Mouse (Mus musculus): Measurements from ENCODE around the gene Krt16.

The Krt16 gene

GRCm38 (mm10) chr11:100248852-100249465, at the start of gene Krt16:
TSS of gene Krt16 (minus strand) at chr11:100248902.
- DNase-seq: no peak

DNA sequence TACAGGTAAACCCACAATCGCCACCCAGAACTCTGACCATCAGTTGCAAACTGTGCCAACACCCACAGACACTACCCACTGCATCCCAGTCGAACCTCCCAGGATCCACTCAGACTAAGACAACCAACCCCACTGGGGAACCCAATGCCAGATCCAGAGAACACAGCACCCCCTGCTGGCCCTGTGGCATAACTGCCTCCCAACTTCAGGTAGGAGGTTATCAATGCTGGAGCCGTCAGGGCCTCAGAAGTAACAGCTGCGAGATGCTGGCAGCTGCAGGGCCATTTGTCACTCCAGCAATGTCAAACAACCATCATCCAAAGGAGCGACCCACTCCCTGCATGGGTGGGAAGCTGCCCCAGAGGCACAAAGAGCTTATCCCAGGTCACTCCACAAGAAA, 49.1 kb upstream of the Krt16 start:
- DNase-seq: no peak

GRCm38 (mm10) chr11:100295308-100295707, 46.6 kb upstream of the Krt16 start:
- peak; percentile 80 for DNase-seq

GRCm38 (mm10) chr11:100292884-100293283, 44.2 kb upstream of the Krt16 start:
- no peak for DNase-seq

DNA sequence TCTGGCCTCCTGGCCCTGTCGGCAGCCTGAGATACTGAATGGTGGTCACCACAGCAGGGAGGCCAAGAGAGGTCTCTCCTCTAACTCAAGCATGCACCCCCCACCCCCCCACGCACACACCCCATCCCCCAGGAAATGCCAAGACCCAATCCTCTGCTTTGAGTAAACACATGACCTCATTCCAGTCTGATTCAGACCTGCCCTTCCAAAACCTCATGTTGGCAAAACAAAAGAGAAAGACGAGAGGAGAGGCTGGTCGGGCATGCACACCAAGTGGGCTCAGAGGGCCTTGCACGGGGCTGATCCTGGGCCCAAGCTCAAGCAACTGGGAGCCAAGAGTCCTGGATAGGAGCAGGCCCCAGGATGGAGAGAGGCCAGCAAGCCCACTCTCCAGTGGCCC, 41.5 kb upstream of the Krt16 start:
- no peak for DNase-seq

GRCm38 (mm10) chr11:100288942-100289341, 40.2 kb upstream of the Krt16 start:
- no peak for DNase-seq

DNA sequence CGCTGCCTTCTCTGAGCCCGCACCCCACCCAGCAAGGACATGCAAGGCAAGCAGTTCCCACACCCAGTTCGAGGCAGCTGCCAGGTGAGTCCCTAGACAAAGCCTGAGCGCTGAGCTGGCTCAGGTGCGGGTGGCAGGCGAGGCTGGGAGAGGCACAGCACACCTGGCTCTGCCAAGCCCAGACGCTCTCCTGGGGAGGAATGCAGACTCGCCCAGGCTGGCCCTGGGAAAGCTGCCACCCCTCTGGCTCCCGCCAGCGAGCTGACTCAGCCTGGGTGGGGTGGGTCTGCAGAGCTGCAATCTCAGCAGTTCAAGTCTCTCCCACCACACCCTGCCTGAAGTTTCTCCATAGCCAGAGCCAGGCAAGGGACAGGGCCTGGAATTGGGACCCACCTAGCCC, 38.3 kb upstream of the Krt16 start:
- peak; percentile 5 for DNase-seq

GRCm38 (mm10) chr11:100284988-100285387, 36.3 kb upstream of the Krt16 start:
- no peak for DNase-seq

- DNase-seq: peak; percentile 77
Observed at GRCm38 (mm10) chr11:100282549-100282948, 33.8 kb upstream of the Krt16 start.

- DNase-seq: peak; percentile 84
Observed at GRCm38 (mm10) chr11:100281596-100282544, 33.2 kb upstream of the Krt16 start.

DNA sequence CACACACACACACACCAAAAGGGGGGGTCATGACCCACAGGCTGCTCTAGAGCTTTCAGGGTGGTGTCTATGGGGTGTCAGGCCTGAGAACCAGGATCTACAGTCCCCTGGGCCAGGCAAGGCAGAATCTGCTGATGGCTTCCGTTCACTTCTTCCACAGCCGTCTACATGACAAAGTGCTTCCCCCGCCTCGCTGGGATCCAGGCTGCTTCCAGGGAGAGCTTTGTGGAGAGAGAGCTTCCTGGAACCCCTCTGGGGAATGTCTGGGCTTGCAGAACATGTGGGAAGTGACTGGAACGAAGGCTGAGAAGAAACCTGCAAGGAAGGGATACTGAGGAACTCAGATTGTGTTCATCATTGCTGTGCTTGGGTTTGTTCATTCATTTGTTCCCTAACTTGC, 30.1 kb upstream of the Krt16 start:
- no peak for DNase-seq

DNA sequence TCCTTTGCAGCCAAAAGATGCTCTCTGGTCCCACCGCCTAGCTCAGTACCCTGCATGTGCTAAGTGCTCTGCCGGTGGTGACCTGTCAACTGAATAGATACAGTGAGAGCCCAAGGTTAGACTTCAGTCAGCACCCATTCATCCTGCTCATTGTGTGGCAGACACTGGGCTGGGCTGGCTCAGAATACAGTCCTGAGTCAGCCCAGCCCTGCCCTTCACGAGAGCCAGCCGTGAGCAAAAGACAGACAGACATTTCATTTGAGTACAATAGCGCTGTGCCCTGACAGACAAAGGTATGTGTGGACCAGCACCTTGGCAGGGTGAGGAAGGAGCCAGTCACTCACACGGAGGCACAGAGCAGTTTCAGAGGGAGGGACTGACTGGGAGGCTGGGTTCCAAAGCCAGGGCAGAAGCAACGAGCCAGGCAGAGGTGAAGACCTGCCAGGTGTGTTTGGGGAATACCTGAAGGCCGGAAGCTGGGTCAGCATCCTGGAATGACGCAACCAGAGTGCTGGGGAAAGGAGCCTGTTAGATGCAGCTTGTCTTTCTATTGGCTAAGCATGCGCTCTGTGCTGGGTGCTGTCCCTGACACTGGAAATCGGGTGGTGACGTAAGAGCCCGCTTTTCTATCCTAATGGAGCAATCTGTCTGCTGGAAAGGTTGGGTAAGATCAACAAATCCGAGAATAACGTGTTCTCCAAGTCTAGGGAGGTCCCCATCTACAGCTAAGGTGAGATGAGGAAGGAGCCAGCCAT, 29.2 kb upstream of the Krt16 start:
- no peak for DNase-seq

- no peak for DNase-seq
Observed at GRCm38 (mm10) chr11:100275466-100275865, 26.8 kb upstream of the Krt16 start.

- no peak for DNase-seq
Observed at GRCm38 (mm10) chr11:100274719-100275118, 26.0 kb upstream of the Krt16 start.

DNA sequence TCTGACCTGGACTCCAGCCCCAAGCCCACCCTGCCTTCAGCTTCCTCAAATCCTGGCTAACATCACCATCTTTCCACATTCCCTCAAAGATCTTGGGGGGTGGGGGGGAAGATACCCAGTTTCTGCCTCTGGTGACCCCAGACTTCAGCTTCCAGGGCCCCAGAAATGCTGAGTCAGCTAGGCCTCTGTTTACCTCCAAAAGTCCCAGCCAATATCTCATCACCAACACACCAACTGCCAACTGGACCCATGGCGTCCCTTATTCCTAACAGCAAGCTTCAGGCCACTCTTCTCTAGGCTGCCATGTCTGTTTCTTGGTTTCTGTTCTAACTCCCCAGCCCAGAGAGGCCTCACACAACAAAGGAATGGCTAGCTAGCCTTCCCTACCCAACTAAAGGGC, 23.2 kb upstream of the Krt16 start:
- DNase-seq: no peak

- no peak for DNase-seq
Observed at GRCm38 (mm10) chr11:100269821-100270332, 21.2 kb upstream of the Krt16 start, which contains the start of gene Krt42. TSS of gene Krt42 (minus strand) at chr11:100269871.

DNA sequence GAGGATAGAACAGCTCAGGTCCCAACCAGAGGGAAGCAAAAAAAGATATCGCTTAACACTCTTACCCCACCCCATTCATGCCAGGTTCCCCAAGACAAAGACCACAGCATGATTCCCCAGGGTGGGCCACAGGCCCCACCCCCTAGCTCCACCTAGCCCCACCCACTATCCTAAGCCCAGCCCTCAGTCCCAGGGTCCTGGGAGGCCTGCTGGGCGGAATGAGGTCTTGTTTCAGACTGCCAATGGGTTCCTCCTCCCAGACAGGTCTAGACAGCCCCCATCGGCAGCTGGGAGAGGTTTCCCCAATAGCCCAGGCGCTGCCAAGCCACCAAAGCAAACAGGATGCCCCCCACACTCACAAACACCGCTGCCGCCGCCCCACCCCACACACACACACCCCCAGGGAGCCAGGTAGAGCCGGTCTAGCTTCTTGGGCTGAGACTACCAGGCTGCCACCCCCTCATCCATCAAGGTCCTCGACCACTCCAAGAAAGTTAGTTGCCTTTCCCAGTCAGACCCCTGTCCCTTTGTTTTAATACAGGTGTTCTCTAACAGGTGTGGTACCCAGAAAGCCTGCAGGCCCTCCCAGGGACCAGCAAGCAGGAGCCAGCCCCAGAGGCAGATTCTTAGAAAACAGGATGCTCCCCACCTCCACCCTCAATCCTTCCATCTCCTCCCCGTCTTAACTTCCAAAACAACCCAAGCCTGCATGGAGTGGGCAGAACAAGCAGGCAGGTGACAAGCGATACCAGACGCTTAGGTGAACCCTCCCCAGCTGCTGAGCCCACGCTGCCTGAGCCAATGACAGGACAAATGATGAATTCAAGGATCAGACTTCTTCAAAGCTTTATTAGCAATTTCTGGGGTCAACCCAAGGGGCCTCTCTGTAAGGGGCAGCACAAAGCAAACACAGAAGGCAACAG, 13.6 kb upstream of the Krt16 start:
- DNase-seq: no peak

DNA sequence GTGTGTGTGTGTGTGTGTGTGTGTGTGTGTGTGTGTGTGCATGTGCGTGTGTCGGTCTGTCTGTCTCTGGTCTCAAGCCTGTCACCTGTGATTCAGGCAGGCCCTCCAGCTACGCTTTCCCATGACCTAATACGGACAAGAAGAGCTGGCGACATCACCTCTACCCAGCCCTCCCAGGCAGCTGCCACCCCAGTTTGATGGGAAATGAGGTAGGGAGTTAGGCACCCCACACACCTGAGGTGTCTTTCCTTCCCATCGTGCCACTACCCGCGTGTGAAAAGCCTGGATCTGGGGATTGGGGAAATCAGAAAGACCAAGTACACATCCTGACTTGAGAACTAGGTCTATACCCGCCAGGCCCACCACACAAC, 12.5 kb upstream of the Krt16 start:
- no peak for DNase-seq

DNA sequence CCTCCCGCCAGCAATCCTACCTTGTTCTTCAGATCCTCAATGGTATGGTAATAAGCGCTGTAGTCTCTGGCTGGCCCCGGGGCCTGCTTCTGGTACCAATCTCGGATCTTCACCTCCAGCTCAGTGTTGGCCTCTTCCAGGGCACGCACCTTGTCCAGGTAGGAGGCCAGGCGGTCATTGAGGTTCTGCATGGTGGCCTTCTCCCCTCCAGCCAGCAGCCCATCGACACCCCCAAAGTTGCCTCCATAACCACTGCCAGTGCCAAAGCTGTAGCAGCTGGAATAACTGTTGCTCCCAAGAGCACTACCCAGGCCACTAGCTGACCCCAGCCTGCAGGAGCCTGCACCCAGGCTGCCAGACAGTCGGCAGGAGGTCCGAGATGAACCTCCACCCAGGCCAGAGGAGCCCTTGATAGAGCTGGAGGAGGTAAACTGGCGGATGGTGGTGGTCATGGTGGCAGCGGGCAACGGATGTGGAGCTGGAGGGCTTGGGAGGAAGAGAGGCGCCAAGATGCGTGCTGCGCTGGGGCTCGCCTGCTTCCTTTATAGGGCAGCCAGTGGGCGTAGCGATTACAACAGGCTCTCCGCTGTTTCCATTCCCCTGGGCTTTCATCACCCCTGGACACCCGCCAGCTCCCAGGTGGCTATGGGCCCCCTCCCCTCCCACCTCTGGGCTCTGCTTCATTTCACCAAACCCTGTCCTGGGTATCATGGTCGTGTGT, 12.0 kb upstream of the Krt16 start, which contains the start of gene Krt17:
Gene Krt17, minus strand, starts transcription at position 516 of the 721 bp plus-strand sequence.
- no peak for DNase-seq

- no peak for DNase-seq
Observed at GRCm38 (mm10) chr11:100259079-100259478, 10.4 kb upstream of the Krt16 start.

DNA sequence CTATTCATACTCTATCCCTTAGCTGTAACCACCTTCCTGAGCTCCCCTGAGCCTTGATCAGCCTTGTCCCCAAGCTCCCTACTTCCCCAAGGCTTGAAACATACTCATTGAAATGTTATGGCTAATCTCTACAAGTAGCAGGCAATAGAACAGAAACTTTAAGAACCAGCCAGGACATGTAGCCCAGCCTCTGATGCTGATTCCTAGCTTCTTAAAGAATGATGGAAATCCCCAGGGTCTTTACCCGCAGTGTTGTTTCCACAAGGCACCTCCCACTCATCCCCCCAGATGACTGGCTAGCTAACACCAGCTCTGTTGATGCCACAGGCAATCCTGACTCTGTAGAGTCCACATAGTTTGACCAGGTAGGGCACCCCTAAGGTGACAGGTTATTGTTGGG, 9.3 kb upstream of the Krt16 start:
- DNase-seq: no peak
